Mouse (Mus musculus) forebrain, postnatal 0 days (tissue): ENCODE measurements around the gene Rinl. TPM values are rescaled to one million over a fixed set of nuclear protein-coding genes. Genes with fewer than 3 reads are reported as not detected.

Experiments
- ATAC-seq: fragments of 200-750 bp; cut with Nextera tagmentation; 2 replicates; pipeline ENCODE4 v1.8.0; 2017; ENCODE audit warnings: mild to moderate bottlenecking, moderate library complexity
- DNase-seq: peaks from one replicate; pipeline ENCODE4 v3.0.0-alpha.2; 2015
- H3K27ac ChIP-seq: fragments of 300-500 bp; sonication (generic); 2 replicates; pipeline ENCODE4 v1.5.1; 2014; ENCODE audit warnings: low read depth, mild to moderate bottlenecking, antibody characterized with exemption, low read length, moderate library complexity, mixed read lengths
- H3K27me3 ChIP-seq: fragments of 300-500 bp; sonication (generic); 2 replicates; pipeline ENCODE4 v1.6.1; 2014; ENCODE audit warnings: mild to moderate bottlenecking, low read length, mixed read lengths; ENCODE audit not compliant: insufficient read depth
- H3K36me3 ChIP-seq: fragments of 300-500 bp; sonication (generic); 2 replicates; pipeline ENCODE4 v1.6.1; 2014; ENCODE audit warnings: mild to moderate bottlenecking, moderate library complexity; ENCODE audit not compliant: insufficient read depth
- H3K4me1 ChIP-seq: fragments of 300-500 bp; sonication (generic); 2 replicates; pipeline ENCODE4 v1.6.1; 2014; ENCODE audit warnings: antibody characterized with exemption; ENCODE audit not compliant: insufficient read depth
- H3K4me2 ChIP-seq: fragments of 300-500 bp; sonication (generic); 2 replicates; pipeline ENCODE4 v1.6.1; 2014; ENCODE audit warnings: low read depth, mild to moderate bottlenecking, moderate library complexity
- H3K4me3 ChIP-seq: fragments of 300-500 bp; sonication (generic); 2 replicates; pipeline ENCODE4 v1.5.1; 2014; ENCODE audit warnings: low read depth, low read length, mixed read lengths
- H3K9ac ChIP-seq: fragments of 300-500 bp; sonication (generic); 2 replicates; pipeline ENCODE4 v1.6.1; 2014; ENCODE audit warnings: mild to moderate bottlenecking
- H3K9me3 ChIP-seq: fragments of 300-500 bp; sonication (generic); 2 replicates; pipeline ENCODE4 v1.6.1; 2016; ENCODE audit warnings: low read length
- CTCF ChIP-seq: sonication (generic); IDR thresholded peaks from 2 replicates; pipeline ENCODE4 v1.5.1; 2016; ENCODE audit warnings: antibody characterized with exemption, control low read depth, low read depth
- WGBS: fragments of 180-500 bp; shearing (Covaris S2); extraction: QIAGEN DNeasy Blood & Tissue Kit; methylation state at CpG from one replicate; pipeline ENCODE4 v1.1.7; 2014; 5-methylcytosine and 5-hydroxymethylcytosine counted together
- polyA plus RNA-seq: library from polyadenylated mRNA; unstranded; fragments of >200 nt; fragmentation: Nextera tagmentation; extraction: Ambion mirVana; gene quantifications from 2 replicates; pipeline ENCODE4 v1.2.1, GENCODE M21; 2015
- total RNA-seq: library from RNA; depleted of rRNA; stranded (reverse); fragments of >200 nt; gene quantifications from 2 replicates; pipeline ENCODE4 v1.2.3, GENCODE M21; 2014; rRNA removed

The Rinl gene
- total and polyA plus RNA-seq, 2 experiments from 2014 or later = 1.6 to 2.1 TPM

GRCm38 (mm10) chr7:28847273-28847672 lies 58.5 kb downstream of the Rinl start:
- Histone ChIP-seq H3K36me3 (no peaks in the 10 kb centered on the region), H3K27ac (no peak overlapping the region), H3K9ac (no peak overlapping the region), H3K4me1 (no peaks in the 10 kb centered on the region), H3K4me2 (no peak overlapping the region), H3K4me3 (no peak overlapping the region), H3K9me3 (no peaks in the 10 kb centered on the region), H3K27me3 (no peaks in the 10 kb centered on the region)
- no peak for DNase-seq
- no peak for ATAC-seq
- TF ChIP-seq CTCF = no peak
- WGBS = 81% methylated on average over 1 of the region's 1 CpGs

Other genes starting within 250 kb of the Rinl start
- not detected in 2 replicates for gene Sycn, start 248.1 kb upstream of the Rinl start, total RNA-seq
- gene Sycn, start 248.1 kb upstream of the Rinl start, polyA plus RNA-seq = not detected in 2 replicates
- 0.10 and 0.15 TPM in 2 replicates for gene Nccrp1, start 241.7 kb upstream of the Rinl start, total RNA-seq
- gene Nccrp1, start 241.7 kb upstream of the Rinl start, polyA plus RNA-seq = 0.09 TPM in 1 of 2 replicates, not detected in the other
- gene Samd4b, start 190.8 kb upstream of the Rinl start, total RNA-seq = 35.2 and 49.1 TPM in 2 replicates
- gene Samd4b, start 190.8 kb upstream of the Rinl start, polyA plus RNA-seq = 21.4 and 23.3 TPM in 2 replicates
- gene Pak4, start 190.8 kb upstream of the Rinl start, total RNA-seq = 11.5 and 11.9 TPM in 2 replicates
- gene Pak4, start 190.8 kb upstream of the Rinl start, polyA plus RNA-seq = 7.4 and 11.5 TPM in 2 replicates
- 0.24 and 0.85 TPM in 2 replicates for gene Acp7, start 157.6 kb upstream of the Rinl start, total RNA-seq
- 0.12 and 0.50 TPM in 2 replicates for gene Acp7, start 157.6 kb upstream of the Rinl start, polyA plus RNA-seq
- 7.4 and 8.2 TPM in 2 replicates for gene Fbxo27, start 96.1 kb upstream of the Rinl start, total RNA-seq
- gene Fbxo27, start 96.1 kb upstream of the Rinl start, polyA plus RNA-seq = 9.0 and 10.0 TPM in 2 replicates
- gene Fbxo17, start 72.2 kb upstream of the Rinl start, total RNA-seq = 2.8 and 4.6 TPM in 2 replicates
- gene Fbxo17, start 72.2 kb upstream of the Rinl start, polyA plus RNA-seq = 4.2 and 4.5 TPM in 2 replicates
- gene Mrps12, start 47.1 kb upstream of the Rinl start, total RNA-seq = 48.6 and 78.0 TPM in 2 replicates
- gene Mrps12, start 47.1 kb upstream of the Rinl start, polyA plus RNA-seq = 101 and 119 TPM in 2 replicates
- gene Sars2, start 47.0 kb upstream of the Rinl start, total RNA-seq = 12.6 and 15.1 TPM in 2 replicates
- gene Sars2, start 47.0 kb upstream of the Rinl start, polyA plus RNA-seq = 14.3 and 16.1 TPM in 2 replicates
- gene Ccer2, start 32.8 kb upstream of the Rinl start, total RNA-seq = not detected in 2 replicates
- 0.59 and 0.98 TPM in 2 replicates for gene Ccer2, start 32.8 kb upstream of the Rinl start, polyA plus RNA-seq
- gene Sirt2, start 22.2 kb upstream of the Rinl start, total RNA-seq = 49.6 and 58.1 TPM in 2 replicates
- 105 and 106 TPM in 2 replicates for gene Sirt2, start 22.2 kb upstream of the Rinl start, polyA plus RNA-seq
- gene Nfkbib, start 21.5 kb upstream of the Rinl start, total RNA-seq = 18.0 and 19.2 TPM in 2 replicates
- 59.8 and 75.4 TPM in 2 replicates for gene Nfkbib, start 21.5 kb upstream of the Rinl start, polyA plus RNA-seq
- 261 and 264 TPM in 2 replicates for gene Hnrnpl, start 19.6 kb downstream of the Rinl start, total RNA-seq
- 172 TPM in 2 replicates for gene Hnrnpl, start 19.6 kb downstream of the Rinl start, polyA plus RNA-seq
- 79.6 and 88.3 TPM in 2 replicates for gene Ech1, start 36.2 kb downstream of the Rinl start, total RNA-seq
- gene Ech1, start 36.2 kb downstream of the Rinl start, polyA plus RNA-seq = 101 and 110 TPM in 2 replicates
- gene Lgals4, start 44.9 kb downstream of the Rinl start, total RNA-seq = 2.4 and 5.2 TPM in 2 replicates
- 3.3 and 3.5 TPM in 2 replicates for gene Lgals4, start 44.9 kb downstream of the Rinl start, polyA plus RNA-seq
- gene Lgals7, start 74.9 kb downstream of the Rinl start, total RNA-seq = 2.8 and 10.4 TPM in 2 replicates
- gene Lgals7, start 74.9 kb downstream of the Rinl start, polyA plus RNA-seq = 3.5 and 3.8 TPM in 2 replicates
- not detected in 2 replicates for gene Capn12, start 92.5 kb downstream of the Rinl start, total RNA-seq
- 0.09 and 0.27 TPM in 2 replicates for gene Capn12, start 92.5 kb downstream of the Rinl start, polyA plus RNA-seq
- gene Actn4, start 173.4 kb downstream of the Rinl start, total RNA-seq = 45.1 and 71.2 TPM in 2 replicates
- gene Actn4, start 173.4 kb downstream of the Rinl start, polyA plus RNA-seq = 96.0 and 103 TPM in 2 replicates
- gene Eif3k, start 192.9 kb downstream of the Rinl start, total RNA-seq = 360 and 399 TPM in 2 replicates
- gene Eif3k, start 192.9 kb downstream of the Rinl start, polyA plus RNA-seq = 318 and 368 TPM in 2 replicates
- 3.6 and 8.9 TPM in 2 replicates for gene Map4k1, start 193.1 kb downstream of the Rinl start, total RNA-seq
- 18.8 and 18.9 TPM in 2 replicates for gene Map4k1, start 193.1 kb downstream of the Rinl start, polyA plus RNA-seq